Comparison of ENCODE assay signal across 19 mouse cellular contexts in genomic region chr1:37149866-37150265, GRCm38 (mm10).
DNase-seq lines count a peak whose midpoint lies in the region; ATAC-seq lines count a peak whose summit lies in the region.
"Had no signal": no experiment of that assay in that cellular context is flagged by ENCODE, and none has a peak within 500 bp of the region (broad histone marks: within the 10 kb centered on the region; RNA-seq: fewer than 3 reads in every experiment).

No protein-coding gene starts in this region.

- H3K9ac ChIP-seq in forebrain, embryonic 14.5 days (ENCODE audit: low read length), result no peak overlapping the region
- H3K9ac ChIP-seq in forebrain, embryonic 11.5 days (ENCODE audit: low read length), result no peak overlapping the region
- no peak overlapping the region for H3K9ac ChIP-seq in midbrain, embryonic 15.5 days
- H3K9ac ChIP-seq in midbrain, embryonic 13.5 days (replicated peaks), result no peak overlapping the region
- H3K9ac ChIP-seq: hindbrain, embryonic 14.5 days; limb, embryonic 13.5 days; liver, embryonic 15.5 days; midbrain, embryonic 12.5 days; stomach, embryonic 15.5 days had no signal

- DNase-seq in forebrain, embryonic 14.5 days (ENCODE audit: low spot score), result peak; percentile 33
- no peak for DNase-seq in forebrain, embryonic 11.5 days (ENCODE audit: low spot score)
- DNase-seq in layer of hippocampus, adult 9-11 months, result peak; percentile 65
- peak; percentile 4 for DNase-seq in right cerebral cortex, postnatal 4 days
- DNase-seq in heart, adult 8-10 months (ENCODE audit: low spot score), result no peak
- no peak for DNase-seq in thymus, postnatal 4 days
- DNase-seq: adrenal gland, postnatal 10 days; cerebellum, adult 9-10 months; kidney, adult 2 months; kidney, postnatal 4 days; lung, postnatal 14 days had no signal

- no peak overlapping the region for H3K27ac ChIP-seq in forebrain, embryonic 14.5 days (ENCODE audit: low read depth, low read length)
- no peak overlapping the region for H3K27ac ChIP-seq in forebrain, embryonic 11.5 days (ENCODE audit: low read depth, low read length)
- peak overlapping the region; percentile 62 for H3K27ac ChIP-seq in midbrain, embryonic 15.5 days
- no peak overlapping the region for H3K27ac ChIP-seq in midbrain, embryonic 13.5 days
- H3K27ac ChIP-seq: hindbrain, embryonic 14.5 days; limb, embryonic 13.5 days; liver, embryonic 15.5 days; midbrain, embryonic 12.5 days; stomach, embryonic 15.5 days had no signal

- H3K4me3 ChIP-seq in forebrain, embryonic 14.5 days (ENCODE audit: low read depth, low read length), result no peak overlapping the region
- no peak overlapping the region for H3K4me3 ChIP-seq in forebrain, embryonic 11.5 days (ENCODE audit: low read depth, low read length)
- H3K4me3 ChIP-seq in midbrain, embryonic 15.5 days, result no peak overlapping the region
- H3K4me3 ChIP-seq in midbrain, embryonic 13.5 days (replicated peaks), result no peak overlapping the region
- H3K4me3 ChIP-seq: limb, embryonic 13.5 days; liver, embryonic 15.5 days; midbrain, embryonic 12.5 days; stomach, embryonic 15.5 days had no signal

- no peaks in the 10 kb centered on the region for H3K9me3 ChIP-seq in forebrain, embryonic 14.5 days (replicated peaks; ENCODE audit: control insufficient read depth, low read length)
- no peaks in the 10 kb centered on the region for H3K9me3 ChIP-seq in forebrain, embryonic 11.5 days (ENCODE audit: control insufficient read depth, low read length)
- H3K9me3 ChIP-seq in midbrain, embryonic 15.5 days, result no peaks in the 10 kb centered on the region
- no peaks in the 10 kb centered on the region for H3K9me3 ChIP-seq in midbrain, embryonic 13.5 days
- H3K9me3 ChIP-seq: limb, embryonic 13.5 days; liver, embryonic 15.5 days; stomach, embryonic 15.5 days had no signal

- no peaks in the 10 kb centered on the region for H3K27me3 ChIP-seq in forebrain, embryonic 14.5 days (replicated peaks; ENCODE audit: control insufficient read depth, insufficient read depth, low read length)
- no peaks in the 10 kb centered on the region for H3K27me3 ChIP-seq in forebrain, embryonic 11.5 days (ENCODE audit: control insufficient read depth, insufficient read depth, low read length)
- H3K27me3 ChIP-seq in midbrain, embryonic 15.5 days (replicated peaks), result no peaks in the 10 kb centered on the region
- no peaks in the 10 kb centered on the region for H3K27me3 ChIP-seq in midbrain, embryonic 13.5 days
- H3K27me3 ChIP-seq: CH12.LX; limb, embryonic 13.5 days; liver, embryonic 15.5 days; midbrain, embryonic 12.5 days; stomach, embryonic 15.5 days had no signal

- 72% methylated on average over 7 of the region's 7 CpGs for WGBS in forebrain, embryonic 14.5 days
- WGBS in forebrain, embryonic 11.5 days, result 88% methylated on average over 7 of the region's 7 CpGs
- 71% methylated on average over 7 of the region's 7 CpGs for WGBS in midbrain, embryonic 15.5 days
- WGBS in midbrain, embryonic 13.5 days, result 90% methylated on average over 7 of the region's 7 CpGs

- ATAC-seq in forebrain, embryonic 14.5 days, result no peak
- no peak for ATAC-seq in forebrain, embryonic 11.5 days (replicated peaks; ENCODE audit: low FRiP score)
- no peak; the same call in 1 of the 2 replicates for ATAC-seq in midbrain, embryonic 15.5 days (replicated peaks)
- no peak for ATAC-seq in midbrain, embryonic 13.5 days

- no peaks in the 10 kb centered on the region for H3K4me1 ChIP-seq in forebrain, embryonic 14.5 days (ENCODE audit: control insufficient read depth, insufficient read depth, low read length)
- no peaks in the 10 kb centered on the region for H3K4me1 ChIP-seq in forebrain, embryonic 11.5 days (replicated peaks; ENCODE audit: control insufficient read depth, insufficient read depth, low read length)
- no peaks in the 10 kb centered on the region for H3K4me1 ChIP-seq in midbrain, embryonic 15.5 days
- no peaks in the 10 kb centered on the region for H3K4me1 ChIP-seq in midbrain, embryonic 13.5 days (replicated peaks)
- H3K4me1 ChIP-seq: liver, embryonic 15.5 days; midbrain, embryonic 12.5 days; stomach, embryonic 15.5 days had no signal

- H3K36me3 ChIP-seq in forebrain, embryonic 14.5 days (ENCODE audit: control insufficient read depth, insufficient read depth, low read length), result no peaks in the 10 kb centered on the region
- no peaks in the 10 kb centered on the region for H3K36me3 ChIP-seq in forebrain, embryonic 11.5 days (ENCODE audit: control insufficient read depth, insufficient read depth, low read length)
- no peaks in the 10 kb centered on the region for H3K36me3 ChIP-seq in midbrain, embryonic 15.5 days (replicated peaks)
- H3K36me3 ChIP-seq in midbrain, embryonic 13.5 days, result no peaks in the 10 kb centered on the region
- H3K36me3 ChIP-seq: limb, embryonic 13.5 days; liver, embryonic 15.5 days; midbrain, embryonic 12.5 days; stomach, embryonic 15.5 days had no signal

- H3K4me2 ChIP-seq in forebrain, embryonic 14.5 days (ENCODE audit: low read length), result no peak overlapping the region
- H3K4me2 ChIP-seq in forebrain, embryonic 11.5 days (ENCODE audit: low read depth, low read length, severe bottlenecking), result no peak overlapping the region
- no peak overlapping the region for H3K4me2 ChIP-seq in midbrain, embryonic 15.5 days
- H3K4me2 ChIP-seq in midbrain, embryonic 13.5 days (replicated peaks), result no peak overlapping the region
- H3K4me2 ChIP-seq: hindbrain, embryonic 14.5 days; limb, embryonic 13.5 days; liver, embryonic 15.5 days; midbrain, embryonic 12.5 days; stomach, embryonic 15.5 days had no signal

Comparison
In these comparisons a context has a peak if more than half of its experiments do, and no peak if none do; other contexts are left out.
1. DNase-seq: peak in forebrain, embryonic 14.5 days (single experiment), layer of hippocampus, adult 9-11 months (single experiment) and right cerebral cortex, postnatal 4 days (single experiment); none in forebrain, embryonic 11.5 days (single experiment), heart, adult 8-10 months (single experiment) and thymus, postnatal 4 days (single experiment).